Mouse (Mus musculus): ENCODE measurements at regions not wholly inside any gene's neighbourhood (a gene's known extent, or its start where the extent isn't known, plus 50 kb on each side); places are given as distances from the start of the nearest gene placed in this dataset.

GRCm38 (mm10) chr15:6934564-6934980, 59.8 kb upstream of the Osmr start:
- DNase-seq (ENCODE audit: low spot score in 2 of 2) = no peak

GRCm38 (mm10) chr15:6941491-6941890, 66.7 kb upstream of the Osmr start:
- no peak for DNase-seq (ENCODE audit: low spot score in 2 of 2)

- DNase-seq (ENCODE audit: low spot score in 2 of 2) = no peak
These were observed 74.5 kb upstream of the Osmr start for GRCm38 (mm10) chr15:6949236-6949635.

GRCm38 (mm10) chr15:6949686-6950085, 74.9 kb upstream of the Osmr start:
- DNase-seq (ENCODE audit: low spot score in 2 of 2) = no peak

- DNase-seq (ENCODE audit: low spot score in 2 of 2) = no peak
These were observed 75.7 kb upstream of the Osmr start for GRCm38 (mm10) chr15:6950503-6950902.

- no peak for DNase-seq (ENCODE audit: low spot score in 2 of 2)
These were observed 78.8 kb upstream of the Osmr start for GRCm38 (mm10) chr15:6953556-6953955.

- DNase-seq (ENCODE audit: low spot score in 2 of 2) = no peak
These were observed 79.4 kb upstream of the Osmr start for GRCm38 (mm10) chr15:6953970-6954791.

GRCm38 (mm10) chr15:6959911-6960310, 85.1 kb upstream of the Osmr start:
- no peak for DNase-seq (ENCODE audit: low spot score in 2 of 2)

- no peak for DNase-seq (ENCODE audit: low spot score in 2 of 2)
These were observed 86.3 kb upstream of the Osmr start for GRCm38 (mm10) chr15:6960753-6961746.

GRCm38 (mm10) chr15:6964635-6965034, 89.9 kb upstream of the Osmr start:
- no peak for DNase-seq (ENCODE audit: low spot score in 2 of 2)

GRCm38 (mm10) chr15:6965446-6965845, 90.7 kb upstream of the Osmr start:
- DNase-seq (ENCODE audit: low spot score in 2 of 2) = no peak

- DNase-seq (ENCODE audit: low spot score in 2 of 2) = no peak
These were observed 99.6 kb upstream of the Osmr start for GRCm38 (mm10) chr15:6974410-6974809.

- DNase-seq (ENCODE audit: low spot score in 2 of 2) = no peak
These were observed 106.7 kb upstream of the Osmr start for GRCm38 (mm10) chr15:6981430-6981829.

- DNase-seq (ENCODE audit: low spot score in 2 of 2) = no peak
These were observed 107.1 kb upstream of the Lifr start for GRCm38 (mm10) chr15:6983320-6983719.

GRCm38 (mm10) chr15:6988187-6988586, 102.2 kb upstream of the Lifr start:
- DNase-seq (ENCODE audit: low spot score in 2 of 2) = no peak

- no peak for DNase-seq (ENCODE audit: low spot score in 2 of 2)
These were observed 101.3 kb upstream of the Lifr start for GRCm38 (mm10) chr15:6989094-6989493.

GRCm38 (mm10) chr15:6993226-6993625, 97.2 kb upstream of the Lifr start:
- no peak for DNase-seq (ENCODE audit: low spot score in 2 of 2)

- DNase-seq (ENCODE audit: low spot score in 2 of 2) = no peak
These were observed 95.2 kb upstream of the Lifr start for GRCm38 (mm10) chr15:6995246-6995645.

GRCm38 (mm10) chr15:6997871-6998270, 92.5 kb upstream of the Lifr start:
- DNase-seq (ENCODE audit: low spot score in 2 of 2) = no peak

- DNase-seq (ENCODE audit: low spot score in 2 of 2) = no peak
These were observed 91.8 kb upstream of the Lifr start for GRCm38 (mm10) chr15:6998576-6999070.

- DNase-seq (ENCODE audit: low spot score in 2 of 2) = no peak
These were observed 90.7 kb upstream of the Lifr start for GRCm38 (mm10) chr15:6999667-7000066.

- DNase-seq (ENCODE audit: low spot score in 2 of 2) = no peak
These were observed 88.2 kb upstream of the Lifr start for GRCm38 (mm10) chr15:7002226-7002625.

Data from urinary bladder, postnatal 4 days (tissue).